Mouse (Mus musculus): ENCODE results near the gene Txndc9. TPM values are rescaled to one million over a fixed set of nuclear protein-coding genes. Genes with fewer than 3 reads are reported as not detected.
A peak's percentile ranks its signal among the peaks of the same experiment; 100 is the strongest.

The Txndc9 gene
- total RNA-seq (2015; ENCODE audit: low replicate concordance), result 26.8 and 59.1 TPM in 2 replicates
- total RNA-seq (2017; ENCODE audit: low replicate concordance), result 27.0 and 43.0 TPM in 2 replicates

DNA sequence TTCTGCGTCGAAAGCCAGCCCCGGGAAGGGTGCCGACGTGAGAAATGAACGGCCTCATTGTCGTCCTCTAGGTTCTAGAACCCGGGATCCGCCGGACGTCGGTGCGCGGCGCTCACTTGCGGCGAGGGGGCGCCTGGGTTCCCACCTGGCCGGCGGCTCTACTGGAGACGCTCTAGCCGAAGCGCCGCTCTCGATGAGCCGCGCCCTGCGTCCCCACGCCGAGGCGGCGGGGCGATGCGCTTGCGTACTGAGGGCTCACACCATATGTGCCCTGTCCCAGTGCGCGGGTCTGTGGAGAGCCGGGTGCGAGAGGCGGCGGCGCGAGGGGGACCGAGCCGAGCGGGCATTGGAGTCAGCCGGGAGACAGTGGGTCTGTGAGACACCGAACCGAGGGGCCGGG lies at the start of gene Txndc9, which contains the start of gene Eif5b:
Gene Txndc9 (minus strand): TSS at position 27 of the 400 bp plus-strand sequence.
Gene Eif5b (plus strand): TSS at position 144 of the 400 bp plus-strand sequence.
- ATAC-seq (replicated peaks; ENCODE audit: low FRiP score, poor library complexity, severe bottlenecking), result peak; percentile 79

DNA sequence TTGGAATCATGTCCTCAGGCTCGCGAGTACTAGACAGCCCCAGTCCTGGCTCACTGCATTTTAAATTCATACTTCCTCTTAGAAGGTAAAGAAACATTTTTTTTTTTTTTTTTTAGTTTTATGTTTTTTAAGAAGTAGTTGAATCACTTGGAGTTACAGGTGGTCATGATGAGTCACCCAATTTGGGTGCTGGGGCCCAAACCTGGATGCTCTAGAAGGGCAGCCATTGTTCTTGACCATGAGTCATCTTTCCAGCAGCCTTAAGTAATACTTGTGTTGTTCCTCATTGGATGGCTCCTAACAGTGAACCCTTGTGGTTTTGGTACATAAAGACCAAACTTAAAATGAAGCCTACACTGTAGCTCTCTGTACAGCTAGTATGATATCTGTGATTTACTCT lies 41.2 kb upstream of the Txndc9 start:
- no peak for ATAC-seq (replicated peaks; ENCODE audit: low FRiP score, poor library complexity, severe bottlenecking)

DNA sequence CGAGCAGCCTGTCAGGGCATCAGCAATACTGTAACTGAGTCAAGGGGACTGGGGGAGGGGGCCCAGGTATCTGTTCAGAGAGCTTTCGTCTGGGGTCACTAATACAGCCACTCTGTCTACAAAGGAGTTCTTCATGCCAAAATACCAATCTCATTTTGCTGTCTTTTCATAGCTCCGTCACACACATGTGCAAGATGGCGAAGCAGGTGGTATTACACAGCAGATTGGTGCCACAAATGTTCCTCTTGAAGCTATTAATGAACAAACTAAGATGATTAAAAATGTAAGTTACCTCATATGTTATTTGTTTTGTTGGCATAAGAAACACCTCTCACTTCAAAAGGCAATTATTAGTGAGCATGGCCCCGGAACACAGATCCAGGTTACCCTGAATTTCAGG lies 39.7 kb upstream of the Txndc9 start:
- ATAC-seq (replicated peaks; ENCODE audit: low FRiP score, poor library complexity, severe bottlenecking), result no peak

DNA sequence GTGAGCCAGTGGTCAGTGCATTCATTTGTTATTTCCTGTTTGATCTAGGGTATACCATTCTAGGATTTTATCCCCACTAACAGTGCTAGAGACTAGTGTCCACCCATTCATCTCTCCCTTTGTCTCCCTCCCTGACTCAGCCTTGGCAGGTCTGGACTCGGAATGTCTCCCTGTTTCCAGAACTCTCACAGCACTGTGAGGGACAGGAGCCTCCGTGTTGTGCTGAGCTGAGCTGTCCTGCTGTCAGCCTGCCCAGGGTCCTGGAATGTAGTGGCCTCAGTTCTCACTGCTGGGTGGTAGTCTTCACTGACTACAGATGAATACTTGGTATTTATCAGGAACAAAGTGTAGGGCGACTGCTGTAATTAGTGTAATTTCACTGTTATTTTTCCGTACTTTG lies 37.8 kb upstream of the Txndc9 start:
- no peak for ATAC-seq (replicated peaks; ENCODE audit: low FRiP score, poor library complexity, severe bottlenecking)

DNA sequence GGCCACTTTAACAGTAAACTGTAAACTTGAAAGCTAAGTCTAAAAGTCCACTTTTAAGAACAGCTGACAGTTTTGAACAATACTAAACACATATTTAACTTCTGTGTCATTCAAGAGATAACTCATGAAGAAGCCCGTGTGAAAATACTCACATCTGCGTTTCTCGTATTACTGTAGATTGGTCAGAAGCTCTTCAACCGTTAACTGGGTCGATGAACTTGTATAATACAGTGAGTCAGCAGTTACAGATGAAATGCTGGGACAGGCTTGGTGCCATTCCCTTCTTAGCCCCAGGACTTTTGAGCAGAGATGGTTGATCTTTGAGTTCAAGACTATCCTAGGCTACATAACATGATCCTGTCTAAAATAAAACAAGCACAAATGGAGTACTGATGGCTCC lies 33.7 kb upstream of the Txndc9 start:
- ATAC-seq (replicated peaks; ENCODE audit: low FRiP score, poor library complexity, severe bottlenecking), result no peak

DNA sequence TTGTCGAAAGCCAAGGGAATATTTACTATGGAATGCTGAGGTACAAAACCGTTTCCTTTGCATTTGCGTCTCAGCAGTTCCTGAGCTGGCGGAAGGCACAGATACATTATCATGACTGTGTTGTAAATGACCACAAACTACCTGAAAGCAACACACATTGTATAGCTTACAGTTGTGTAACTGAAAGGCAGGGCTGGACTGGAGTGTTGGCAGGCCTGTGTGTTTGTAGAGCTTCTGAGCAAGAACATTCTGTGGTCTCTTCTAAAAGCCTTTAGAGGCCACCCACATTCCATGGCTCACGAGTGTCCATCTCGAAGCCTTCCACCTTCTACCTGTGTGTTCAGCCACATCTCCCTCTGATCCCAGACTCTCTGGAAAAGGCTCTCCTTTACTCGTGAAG lies 29.6 kb upstream of the Txndc9 start:
- no peak for ATAC-seq (replicated peaks; ENCODE audit: low FRiP score, poor library complexity, severe bottlenecking)

DNA sequence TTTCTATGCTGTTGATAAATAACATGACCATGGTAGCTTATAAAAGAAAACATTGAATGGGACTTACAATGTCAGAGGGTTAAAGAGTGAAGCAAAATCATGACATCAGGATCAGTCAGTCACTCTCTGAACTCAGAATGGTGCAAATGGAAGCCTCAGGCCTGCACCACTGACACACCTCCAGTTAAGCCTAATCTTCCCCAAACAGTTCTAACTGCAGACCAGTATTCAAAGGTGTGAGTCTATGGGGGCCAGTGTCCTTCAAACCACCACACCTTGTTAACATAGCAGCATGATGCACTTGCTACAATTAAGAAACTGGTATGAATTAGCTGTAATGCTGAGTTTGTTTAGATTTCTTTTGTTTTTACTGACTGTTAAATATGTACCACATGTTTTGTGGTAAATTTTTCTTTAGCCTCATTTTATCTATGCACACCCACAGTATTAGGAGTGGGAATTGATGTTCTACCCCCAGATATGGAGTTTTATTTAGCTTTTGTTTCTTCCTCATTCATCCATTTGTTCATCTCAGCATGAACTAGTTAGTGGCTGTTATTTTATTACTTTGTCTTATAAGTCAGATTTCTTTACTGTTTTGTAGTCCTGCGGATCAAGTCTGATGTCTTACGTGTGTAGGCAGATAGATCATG lies 17.0 kb upstream of the Txndc9 start:
- no peak for ATAC-seq (replicated peaks; ENCODE audit: low FRiP score, poor library complexity, severe bottlenecking)

DNA sequence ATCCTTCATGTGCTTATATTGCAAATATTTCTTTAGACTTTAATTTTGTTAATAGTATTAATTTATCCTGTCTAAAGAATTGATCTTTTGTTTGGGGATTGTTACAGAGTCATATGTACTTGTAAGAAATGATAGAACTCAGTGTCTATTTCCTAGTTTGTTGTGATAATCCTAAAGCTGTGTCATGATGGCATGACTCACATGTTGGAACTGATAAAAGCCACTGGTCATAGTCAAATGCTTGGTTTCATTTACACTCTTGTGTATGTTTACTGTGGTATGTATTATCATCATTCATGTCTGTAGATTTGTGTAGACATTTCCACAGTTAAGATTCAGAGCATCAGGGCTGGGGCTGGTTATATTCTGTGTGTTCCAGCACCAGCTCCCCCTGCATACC lies 14.8 kb upstream of the Txndc9 start:
- ATAC-seq (replicated peaks; ENCODE audit: low FRiP score, poor library complexity, severe bottlenecking), result 0 out of 2 replicates have a peak, but pooled peaks have one; percentile 41

DNA sequence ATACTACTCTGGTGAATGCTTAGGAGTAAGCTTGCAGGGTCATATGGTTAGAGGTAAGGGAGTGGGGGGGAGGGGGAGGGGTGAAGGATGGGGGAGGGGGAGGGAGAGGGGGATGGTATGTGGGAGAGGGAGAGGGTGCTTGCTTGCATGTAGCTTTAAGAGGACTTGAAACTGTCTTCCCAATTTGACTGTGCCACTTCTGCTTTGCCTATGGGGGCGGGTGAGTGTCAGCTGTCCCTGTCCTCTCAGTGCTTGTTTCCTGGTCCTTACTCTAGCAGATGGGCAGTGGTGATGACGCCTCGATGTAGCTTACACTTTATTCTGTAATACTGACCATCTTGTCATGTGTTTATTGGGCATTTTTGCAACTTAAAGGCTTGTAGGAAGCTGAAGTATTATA lies 14.4 kb upstream of the Txndc9 start:
- ATAC-seq (replicated peaks; ENCODE audit: low FRiP score, poor library complexity, severe bottlenecking), result no peak

DNA sequence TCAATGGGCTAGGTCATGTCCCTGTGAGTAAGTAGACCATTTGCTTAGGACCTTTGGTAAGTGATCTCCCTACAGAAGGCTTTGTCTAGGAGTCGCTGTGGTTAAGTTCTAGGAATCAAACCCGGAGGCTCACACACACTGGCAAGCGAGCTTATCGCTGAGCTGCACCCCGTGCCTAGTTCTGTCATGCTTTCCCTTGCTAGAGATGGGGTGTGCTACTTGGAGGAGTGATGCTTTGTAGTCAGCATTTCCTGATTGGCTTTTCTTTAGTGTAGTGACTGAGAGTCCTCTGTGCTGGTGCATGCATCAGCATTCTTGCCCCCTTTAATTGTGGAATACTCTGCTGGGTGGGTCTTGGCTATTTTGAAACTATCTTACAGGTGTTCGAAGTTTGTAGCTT lies 14.0 kb upstream of the Txndc9 start:
- peak; percentile 94 for ATAC-seq (replicated peaks; ENCODE audit: low FRiP score, poor library complexity, severe bottlenecking)

DNA sequence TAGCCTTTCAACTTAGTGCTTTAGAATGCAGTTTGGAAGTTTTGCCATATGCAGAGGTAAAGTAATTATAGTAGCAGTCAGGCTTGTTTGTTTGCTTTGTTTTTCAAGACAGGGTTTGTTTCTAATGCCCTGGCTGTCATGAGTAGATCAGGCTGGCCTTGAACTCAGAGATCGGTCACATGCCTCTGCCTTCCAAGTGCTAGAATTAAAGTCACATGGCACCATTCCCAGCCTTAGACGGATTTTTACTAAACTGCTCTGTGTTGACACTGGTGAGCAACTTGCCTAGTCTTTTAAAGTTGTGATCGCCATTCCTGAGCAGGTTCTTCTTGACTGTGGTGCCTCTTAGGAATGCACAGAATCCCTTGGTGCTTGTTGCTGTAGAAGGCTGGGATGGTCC lies 9.0 kb upstream of the Txndc9 start:
- no peak for ATAC-seq (replicated peaks; ENCODE audit: low FRiP score, poor library complexity, severe bottlenecking)

DNA sequence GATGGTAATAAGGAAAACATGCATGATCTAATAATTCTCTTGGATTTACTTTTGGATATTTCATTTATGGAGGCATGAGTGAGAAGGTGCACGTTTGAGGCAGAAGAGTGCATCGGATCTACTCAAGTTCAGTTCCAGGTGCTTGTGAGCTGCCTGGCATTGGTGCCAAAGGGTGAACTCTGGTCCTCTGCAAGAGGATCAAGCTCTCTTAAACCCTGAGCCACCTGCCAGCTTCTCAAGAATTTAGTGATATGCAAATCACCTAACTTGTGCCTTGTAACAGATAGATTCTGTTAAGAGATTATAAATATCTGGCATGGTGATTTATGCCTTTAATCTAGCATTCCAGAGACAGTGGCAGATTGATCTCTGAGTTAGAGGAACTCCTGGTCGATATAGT lies 5.4 kb upstream of the Txndc9 start:
- ATAC-seq (replicated peaks; ENCODE audit: low FRiP score, poor library complexity, severe bottlenecking), result no peak

DNA sequence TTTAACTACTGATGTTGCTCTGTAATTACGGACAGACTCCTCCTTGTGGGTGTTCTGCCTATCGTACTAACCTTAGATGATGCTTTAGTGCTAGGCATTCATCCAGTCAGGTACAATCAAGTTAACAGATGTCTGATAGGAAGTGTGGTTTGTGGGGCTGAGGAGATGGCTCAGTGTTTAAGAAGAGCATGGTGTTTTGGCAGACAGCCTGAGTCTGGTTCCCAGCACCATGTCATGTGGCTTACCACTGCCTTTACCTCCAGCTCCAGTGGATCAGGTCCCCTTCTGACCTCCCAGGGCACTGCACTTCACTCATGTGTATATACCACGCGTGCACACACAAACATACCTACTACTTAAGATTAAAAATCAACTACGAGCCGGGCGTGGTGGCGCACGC lies 4.3 kb upstream of the Txndc9 start:
- ATAC-seq (replicated peaks; ENCODE audit: low FRiP score, poor library complexity, severe bottlenecking), result no peak

DNA sequence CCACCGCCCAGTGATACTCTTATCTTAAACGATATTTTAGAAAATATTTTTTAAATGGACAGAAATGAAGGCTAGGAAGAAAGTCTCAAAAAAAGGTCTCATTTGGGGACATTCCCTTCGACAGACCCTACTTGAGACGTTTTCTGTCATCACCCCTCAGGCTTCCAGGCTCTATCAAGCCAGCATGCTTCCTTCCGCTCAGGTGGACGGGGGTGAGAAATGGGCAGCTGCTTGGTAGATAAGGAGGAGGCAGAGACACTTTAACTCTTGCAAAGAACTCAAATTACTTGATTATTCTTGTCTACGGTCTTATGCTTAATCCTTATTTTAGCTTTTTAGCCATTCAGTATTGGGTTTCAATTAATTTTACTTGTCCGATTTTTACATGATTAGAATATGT lies 3.2 kb upstream of the Txndc9 start:
- ATAC-seq (replicated peaks; ENCODE audit: low FRiP score, poor library complexity, severe bottlenecking), result no peak

DNA sequence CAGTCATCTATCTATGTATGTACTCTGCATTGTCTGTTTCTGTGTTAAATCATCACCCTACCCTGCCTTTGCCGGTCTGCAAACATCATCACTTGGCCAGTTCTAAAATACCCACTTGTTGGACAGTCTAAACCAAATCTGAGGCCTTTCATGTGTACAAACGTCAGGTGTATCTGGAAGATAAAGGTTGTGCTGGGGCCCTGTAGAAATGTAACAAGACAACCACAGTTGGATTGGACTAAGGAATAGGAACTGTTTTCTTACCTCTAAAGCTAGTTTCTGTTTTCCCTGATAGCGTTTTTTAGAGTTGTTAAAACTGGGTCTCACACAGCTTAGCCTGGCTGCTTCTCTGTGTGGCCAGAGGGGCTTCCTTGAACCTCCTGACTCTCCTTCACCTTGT lies 1.9 kb upstream of the Txndc9 start:
- no peak for ATAC-seq (replicated peaks; ENCODE audit: low FRiP score, poor library complexity, severe bottlenecking)

DNA sequence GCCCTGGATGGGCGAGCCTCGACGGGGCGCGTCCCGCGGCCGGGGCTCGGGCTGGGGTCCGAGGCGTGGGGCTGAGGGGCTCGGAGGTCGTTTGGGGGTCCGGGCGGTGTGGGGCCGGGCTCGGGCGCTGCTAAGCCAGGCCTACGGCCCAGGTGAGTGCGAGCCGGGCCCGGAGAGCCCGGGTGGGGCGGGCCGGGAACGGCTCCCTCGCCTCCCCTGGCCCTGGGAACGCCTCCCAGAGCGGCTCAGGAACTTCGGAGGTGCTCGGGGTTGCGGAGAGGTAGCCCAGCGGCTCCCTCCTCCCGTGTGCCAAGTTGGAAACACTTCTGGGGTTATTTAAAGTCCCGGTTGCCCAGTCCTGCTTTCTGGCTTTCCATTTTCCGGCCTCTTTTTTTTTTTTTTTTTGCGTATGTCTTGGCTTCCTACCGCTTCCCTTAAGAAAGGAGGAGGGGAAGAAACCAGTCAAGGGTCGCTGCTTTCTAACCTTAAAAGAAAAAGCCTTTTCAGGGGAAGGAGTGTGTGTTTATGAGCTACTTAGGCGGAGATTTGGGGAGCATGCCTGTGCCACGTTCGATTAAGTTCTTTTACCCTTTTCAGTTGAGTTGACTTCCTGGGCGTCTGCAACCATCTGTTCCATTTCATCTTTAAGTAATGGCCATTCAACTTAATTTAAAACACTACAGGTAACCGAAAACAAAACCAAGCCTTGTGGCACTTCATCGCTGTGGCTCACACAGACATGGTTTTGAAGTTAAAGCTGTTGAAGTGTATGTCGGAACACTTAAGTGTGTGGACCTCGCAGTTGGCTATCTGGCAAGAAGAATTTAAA lies 892 bp upstream of the Txndc9 start:
- ATAC-seq (replicated peaks; ENCODE audit: low FRiP score, poor library complexity, severe bottlenecking), result peak; percentile 39

DNA sequence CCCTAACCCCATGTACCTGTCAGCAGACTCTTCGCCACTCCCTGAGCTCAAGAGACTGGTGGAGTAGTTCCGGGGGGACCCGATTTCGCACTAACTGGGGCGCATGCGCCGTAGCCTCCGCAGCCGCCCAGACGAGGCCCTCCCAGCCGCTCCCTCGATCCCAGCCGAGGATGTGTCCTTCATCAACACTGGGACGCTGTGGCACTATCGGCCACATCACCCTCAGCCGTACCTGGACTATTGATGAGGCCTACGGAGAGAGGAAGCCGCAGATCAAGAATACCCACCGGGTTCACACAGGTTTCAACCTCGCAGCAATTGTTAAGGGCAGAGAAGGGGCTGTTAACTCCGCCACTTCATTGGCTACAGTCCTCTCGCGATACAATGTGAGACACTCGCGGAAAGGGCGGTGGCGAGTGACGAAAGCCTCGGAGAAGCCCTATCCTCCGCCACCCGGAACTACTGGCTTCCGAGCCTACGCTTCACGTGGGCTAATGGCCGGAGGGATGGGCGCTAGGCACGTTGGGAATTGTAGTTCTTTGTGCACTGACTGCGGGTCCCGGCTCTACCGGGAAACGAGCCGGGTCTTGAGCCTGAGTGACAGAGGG lies 712 bp downstream of the Txndc9 start:
- peak; percentile 89 for ATAC-seq (replicated peaks; ENCODE audit: low FRiP score, poor library complexity, severe bottlenecking)

DNA sequence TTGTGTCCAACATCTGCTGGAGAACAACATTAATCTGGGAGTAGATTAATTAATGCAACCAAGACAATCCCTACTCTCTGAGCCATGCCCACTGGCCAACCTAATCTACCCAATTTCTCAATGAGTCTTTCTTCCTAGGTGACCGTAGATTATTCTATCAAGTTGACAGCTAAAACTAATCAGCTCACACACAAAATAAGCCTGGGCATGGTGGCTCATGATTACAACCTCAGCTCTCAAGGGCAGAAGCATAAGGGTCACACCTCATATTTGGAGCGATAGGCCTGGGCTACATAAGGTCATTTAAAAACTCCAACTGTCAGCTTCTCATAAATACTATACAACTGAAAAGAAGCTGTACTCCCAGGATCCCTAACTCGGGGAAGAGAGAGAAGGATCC lies 1.5 kb downstream of the Txndc9 start:
- no peak for ATAC-seq (replicated peaks; ENCODE audit: low FRiP score, poor library complexity, severe bottlenecking)

DNA sequence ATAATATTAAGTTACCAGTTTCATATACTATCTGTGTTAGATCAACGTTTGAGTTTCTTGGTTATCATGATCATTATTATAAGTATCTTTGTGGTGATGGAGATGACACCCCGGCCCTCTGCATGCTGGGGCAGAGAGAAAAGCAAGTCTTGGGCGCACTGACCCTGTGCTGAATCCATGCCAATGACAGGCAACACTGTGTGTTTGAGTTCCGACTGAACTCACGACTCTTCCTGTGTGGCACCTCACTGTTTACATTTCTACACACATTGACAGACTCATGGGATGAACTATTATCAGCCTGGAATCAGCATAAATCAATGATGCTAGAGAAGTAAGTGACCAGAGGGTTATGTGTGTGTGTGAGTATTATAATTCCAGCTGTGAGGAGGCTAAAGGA lies 9.8 kb downstream of the Txndc9 start:
- ATAC-seq (replicated peaks; ENCODE audit: low FRiP score, poor library complexity, severe bottlenecking), result no peak

DNA sequence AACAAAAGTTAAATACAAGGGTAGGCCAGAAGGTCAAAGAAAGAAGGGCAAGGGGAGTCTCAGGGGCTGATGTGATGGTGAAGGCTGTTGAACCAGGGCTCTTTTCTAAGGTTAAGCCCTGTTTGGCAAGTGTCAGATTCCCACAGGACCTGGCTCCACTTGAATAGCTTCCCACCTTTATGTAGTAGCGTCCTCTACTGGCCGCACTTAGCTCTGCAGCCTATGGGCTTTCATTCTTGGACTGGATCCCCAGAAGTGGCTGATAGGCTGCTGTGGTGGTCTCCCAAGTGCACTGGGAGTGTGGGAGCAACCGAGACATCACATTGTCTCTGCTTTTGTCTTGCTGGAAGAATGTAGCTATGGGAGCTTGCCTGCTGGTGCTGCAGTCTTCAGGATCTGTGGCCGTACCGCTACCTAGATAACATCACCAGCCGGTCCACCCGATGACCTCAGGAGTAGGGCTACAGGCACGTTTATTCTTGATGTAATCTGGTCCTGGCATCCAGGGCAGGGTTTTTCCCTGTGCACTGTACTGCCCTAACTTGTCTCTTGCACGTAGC lies 11.8 kb downstream of the Txndc9 start:
- no peak for ATAC-seq (replicated peaks; ENCODE audit: low FRiP score, poor library complexity, severe bottlenecking)

DNA sequence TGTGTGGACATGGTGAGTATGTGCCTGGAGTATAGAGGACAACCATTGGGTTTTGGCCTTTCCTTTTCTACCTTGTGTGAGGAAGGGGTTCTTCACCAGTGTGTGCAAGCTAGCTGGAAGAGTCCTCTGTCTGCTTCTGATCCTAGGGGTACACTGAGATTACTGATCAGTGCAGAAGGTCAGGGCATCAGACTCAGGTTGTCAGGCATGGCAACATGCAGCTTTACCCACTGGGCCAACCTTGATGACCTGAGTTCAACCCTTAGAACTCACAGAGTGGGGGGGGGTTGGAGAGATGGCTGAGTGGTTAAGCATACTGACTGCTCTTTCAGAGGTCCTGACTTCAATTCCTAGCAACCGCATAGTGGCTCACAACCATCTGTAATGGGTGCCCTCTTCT lies 13.4 kb downstream of the Txndc9 start:
- no peak for ATAC-seq (replicated peaks; ENCODE audit: low FRiP score, poor library complexity, severe bottlenecking)
